Mouse (Mus musculus) lung, postnatal 4 days (tissue): ENCODE measurements around the gene Gclc.
A peak's percentile ranks its signal among the peaks of the same experiment; 100 is the strongest.

ENCODE experiments used
- DNase-seq, 2 experiments: peaks; one replicate each; pipeline ENCODE4 v3.0.0; 2021

Gclc gene

GRCm38 (mm10) chr9:77787936-77788335 is 33.6 kb downstream of the Gclc start:
- DNase-seq = no peak

GRCm38 (mm10) chr9:77789615-77790348 is 35.4 kb downstream of the Gclc start:
- peak; percentile 23 to 55 for DNase-seq

GRCm38 (mm10) chr9:77793838-77794237 is 39.5 kb downstream of the Gclc start:
- no peak for DNase-seq

- peak; percentile 36 to 57 for DNase-seq
These were observed 48.1 kb downstream of the Gclc start for GRCm38 (mm10) chr9:77802461-77802860.

GRCm38 (mm10) chr9:77806426-77806825 is 52.1 kb downstream of the Gclc start:
- DNase-seq = no peak

GRCm38 (mm10) chr9:77806842-77807668 is 52.7 kb downstream of the Gclc start:
- peak; percentile 74 to 90 for DNase-seq

- peak; percentile 21 to 45 for DNase-seq
These were observed 54.1 kb downstream of the Gclc start for GRCm38 (mm10) chr9:77808481-77808880.

GRCm38 (mm10) chr9:77818858-77819257 is 64.5 kb downstream of the Gclc start:
- DNase-seq = no peak

GRCm38 (mm10) chr9:77819318-77819717 is 65.0 kb downstream of the Gclc start:
- no peak for DNase-seq

- DNase-seq = peak; percentile 19 to 49
These were observed 66.5 kb downstream of the Gclc start for GRCm38 (mm10) chr9:77820836-77821235.

GRCm38 (mm10) chr9:77825380-77825961 is 71.1 kb downstream of the Gclc start:
- peak; percentile 28 to 33 for DNase-seq

- no peak for DNase-seq
These were observed 71.9 kb downstream of the Gclc start for GRCm38 (mm10) chr9:77826237-77826636.

GRCm38 (mm10) chr9:77828531-77828965 is 74.2 kb downstream of the Gclc start:
- DNase-seq = peak in 1 of 2 experiments; percentile 31

- peak; percentile 47 for DNase-seq
These were observed 80.1 kb downstream of the Gclc start for GRCm38 (mm10) chr9:77834259-77834993.

GRCm38 (mm10) chr9:77835122-77835521 is 80.8 kb downstream of the Gclc start:
- no peak for DNase-seq

GRCm38 (mm10) chr9:77835756-77836155 is 81.4 kb downstream of the Gclc start:
- no peak for DNase-seq

- DNase-seq = no peak
These were observed 84.3 kb downstream of the Gclc start for GRCm38 (mm10) chr9:77838586-77838985.
